Mouse (Mus musculus): ENCODE data around the gene Mdm4. TPM values are rescaled to one million over a fixed set of nuclear protein-coding genes. Genes with fewer than 3 reads are reported as not detected.

The Mdm4 gene
- 67.2 TPM in 2 replicates for polyA plus RNA-seq (2012; rRNA removed)

DNA sequence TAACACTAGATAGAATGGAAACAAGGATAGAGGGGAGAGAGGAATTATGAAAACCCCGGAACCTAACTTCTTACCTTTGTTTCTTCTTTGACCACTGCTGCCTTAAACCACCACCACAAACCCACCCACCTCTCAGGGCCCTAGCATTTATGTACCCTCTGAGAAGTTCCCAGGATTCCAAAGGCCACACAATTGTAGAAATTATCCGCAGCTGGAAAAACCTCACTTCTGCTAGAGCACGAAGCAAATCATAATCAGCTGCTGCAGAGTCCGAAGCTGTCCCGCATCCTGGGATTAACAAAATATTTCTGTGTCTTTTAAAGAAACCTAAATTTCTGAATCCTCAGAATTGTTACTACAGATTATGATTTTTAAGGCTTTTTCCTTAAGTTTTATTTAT lies at the start of gene Mdm4:
Mdm4 (minus strand) TSS at position 101 of the 400 bp plus-strand sequence.
- no peak for DNase-seq (ENCODE audit: extremely low spot score in 1 of 2, low spot score in 1 of 2)

DNA sequence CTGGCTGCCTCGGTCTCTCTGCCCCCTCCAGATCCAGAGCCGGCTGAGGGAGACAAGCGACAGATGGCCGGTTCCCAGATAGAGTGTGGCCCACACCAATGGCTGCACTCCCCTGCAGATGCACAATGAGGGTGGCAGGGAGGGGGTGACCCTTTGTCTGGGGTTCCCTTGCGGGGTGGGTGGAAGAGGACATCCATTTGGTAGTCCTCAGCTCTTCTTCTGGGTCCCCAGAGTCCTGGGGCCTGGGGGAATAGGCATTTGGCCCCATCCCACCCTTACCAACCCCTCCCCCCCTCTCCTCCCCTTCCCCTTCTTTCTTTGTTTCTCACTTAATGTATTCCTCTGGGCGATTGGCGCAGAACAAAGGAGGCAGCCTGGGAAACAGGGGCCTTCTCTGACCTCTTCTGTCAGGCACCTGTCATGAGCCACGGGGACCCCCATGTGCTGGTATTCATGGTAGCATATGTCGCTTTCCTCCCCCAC lies 49.8 kb upstream of the Mdm4 start:
- no peak for DNase-seq (ENCODE audit: extremely low spot score in 1 of 2, low spot score in 1 of 2)

- DNase-seq (ENCODE audit: extremely low spot score in 1 of 2, low spot score in 1 of 2), result no peak
These were observed 49.1 kb upstream of the Mdm4 start for GRCm38 (mm10) chr1:133079509-133079908.

GRCm38 (mm10) chr1:133078338-133078727 lies 48.0 kb upstream of the Mdm4 start:
- peak in 1 of 2 experiments; percentile 53 for DNase-seq (ENCODE audit: extremely low spot score in 1 of 2, low spot score in 1 of 2)

DNA sequence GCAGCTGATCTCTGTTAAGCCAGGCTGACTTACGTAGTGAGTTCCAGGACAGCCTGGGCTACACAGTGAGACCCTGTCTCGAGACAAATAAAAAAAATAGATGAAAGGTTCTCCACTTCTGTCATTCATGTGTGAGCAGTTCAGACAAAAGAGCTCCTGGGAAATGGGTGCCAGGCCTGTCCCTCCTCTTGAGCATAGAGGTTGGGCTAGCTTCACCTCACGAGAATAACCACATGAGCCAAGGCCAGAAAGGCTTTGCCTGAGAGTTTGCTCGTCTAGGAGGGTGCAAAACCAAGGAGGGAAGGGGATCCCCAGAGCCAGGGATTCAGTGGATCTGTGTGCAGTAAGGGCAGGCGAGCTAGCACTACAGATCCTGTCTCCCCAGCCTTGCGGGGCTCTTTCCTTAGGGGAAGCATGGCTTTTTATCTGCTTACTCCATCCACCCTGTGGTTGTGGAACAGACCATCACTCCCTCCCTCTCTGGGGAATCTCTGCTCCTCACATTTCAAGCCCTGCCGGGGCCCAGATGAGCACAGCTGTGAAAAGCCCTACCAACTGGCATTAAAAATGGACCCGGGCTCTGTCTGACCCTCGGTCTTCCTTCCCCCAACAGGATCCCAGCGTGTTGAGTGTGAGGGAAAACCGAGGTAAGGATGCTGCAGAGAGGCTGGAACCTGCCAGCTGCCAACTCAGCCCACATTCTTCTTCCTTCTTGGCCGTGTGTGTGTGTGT lies 47.4 kb upstream of the Mdm4 start:
- no peak for DNase-seq (ENCODE audit: extremely low spot score in 1 of 2, low spot score in 1 of 2)

- no peak for DNase-seq (ENCODE audit: extremely low spot score in 1 of 2, low spot score in 1 of 2)
These were observed 46.5 kb upstream of the Mdm4 start for GRCm38 (mm10) chr1:133076681-133077514.

- DNase-seq (ENCODE audit: extremely low spot score in 1 of 2, low spot score in 1 of 2), result no peak
These were observed 45.5 kb upstream of the Mdm4 start for GRCm38 (mm10) chr1:133075651-133076400.

DNA sequence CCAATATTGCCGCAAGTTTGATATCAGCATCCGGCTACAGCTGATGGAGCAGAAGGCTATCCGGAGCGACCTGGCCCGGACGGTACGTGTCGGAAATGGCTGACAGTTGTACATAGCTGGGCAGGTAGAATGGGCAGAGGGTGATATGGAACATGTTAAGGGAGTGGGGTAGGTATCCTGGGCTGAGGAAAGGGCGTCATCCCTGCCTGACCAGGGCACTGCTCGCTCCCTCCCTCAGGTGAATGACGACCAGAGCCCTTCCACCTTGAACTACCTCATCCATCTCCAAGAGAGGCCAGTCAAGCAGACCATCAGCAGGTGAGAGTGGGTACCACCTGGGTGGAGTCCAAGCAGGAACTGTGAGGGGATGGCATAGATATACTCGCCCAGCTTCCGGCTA lies 44.2 kb upstream of the Mdm4 start:
- no peak for DNase-seq (ENCODE audit: extremely low spot score in 1 of 2, low spot score in 1 of 2)

GRCm38 (mm10) chr1:133073327-133073856 lies 43.0 kb upstream of the Mdm4 start:
- DNase-seq (ENCODE audit: extremely low spot score in 1 of 2, low spot score in 1 of 2), result no peak

GRCm38 (mm10) chr1:133071666-133072381 lies 41.5 kb upstream of the Mdm4 start:
- peak; percentile 40 to 76 for DNase-seq (ENCODE audit: extremely low spot score in 1 of 2, low spot score in 1 of 2)

DNA sequence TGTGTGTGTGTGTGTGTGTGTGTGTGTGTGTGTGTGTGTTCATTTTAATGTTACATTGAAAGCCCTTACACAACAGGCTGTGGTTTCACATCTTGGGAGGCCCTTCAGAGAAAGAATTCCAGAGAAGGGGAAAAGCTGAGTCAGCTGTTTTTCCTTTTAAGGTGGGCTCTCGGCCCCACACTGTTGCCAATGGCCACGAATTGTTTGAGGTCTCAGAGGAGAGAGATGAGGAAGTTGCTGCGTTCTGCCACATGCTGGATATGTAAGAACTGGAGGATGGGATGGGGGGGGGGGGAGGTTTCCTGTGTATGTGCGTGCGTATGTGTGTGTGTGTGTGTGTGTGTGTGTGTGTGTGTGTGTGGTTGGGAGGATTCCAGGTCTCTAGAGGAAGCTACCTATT lies 39.8 kb upstream of the Mdm4 start:
- no peak for DNase-seq (ENCODE audit: extremely low spot score in 1 of 2, low spot score in 1 of 2)

DNA sequence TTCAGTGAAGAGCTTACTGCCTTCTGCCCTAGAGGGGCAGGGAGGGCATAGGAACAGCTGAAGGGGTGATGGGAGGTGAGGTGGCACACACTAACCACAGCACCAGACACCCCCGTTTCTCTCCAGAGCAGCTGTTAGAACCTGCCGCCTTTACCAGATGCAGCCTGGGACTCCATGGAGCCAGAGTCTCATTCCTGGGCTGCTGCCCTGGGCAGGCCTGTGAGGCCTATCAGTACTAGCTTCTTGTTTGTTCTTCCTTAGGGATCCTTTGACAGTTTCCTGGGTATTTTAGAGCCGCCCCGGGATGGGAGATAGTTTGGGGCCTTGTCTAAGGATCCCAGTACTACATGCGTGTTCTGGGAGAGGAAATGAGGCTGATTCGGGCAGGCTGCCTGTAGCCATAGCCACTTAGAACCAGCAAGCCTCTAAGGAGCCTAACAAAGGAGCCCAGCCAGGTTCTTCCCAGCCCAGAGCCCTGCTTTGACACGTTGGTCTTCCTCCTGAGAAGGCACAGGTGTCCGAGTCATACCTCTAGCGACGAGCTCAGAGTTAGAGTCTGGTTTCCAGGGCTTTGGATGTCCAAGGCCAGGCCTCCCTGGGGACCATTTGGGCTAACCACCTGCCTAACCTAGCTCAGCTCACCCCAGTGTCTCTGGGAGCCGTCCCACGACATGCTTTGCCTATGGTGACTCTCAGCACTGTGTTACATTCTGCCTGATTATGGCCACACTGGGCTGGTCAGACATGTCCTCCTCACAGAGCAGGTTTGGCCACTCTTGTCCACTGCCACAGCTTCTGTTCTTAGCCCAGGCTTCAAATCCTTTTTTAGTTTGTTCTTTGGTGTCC lies 39.1 kb upstream of the Mdm4 start:
- DNase-seq (ENCODE audit: extremely low spot score in 1 of 2, low spot score in 1 of 2), result no peak

DNA sequence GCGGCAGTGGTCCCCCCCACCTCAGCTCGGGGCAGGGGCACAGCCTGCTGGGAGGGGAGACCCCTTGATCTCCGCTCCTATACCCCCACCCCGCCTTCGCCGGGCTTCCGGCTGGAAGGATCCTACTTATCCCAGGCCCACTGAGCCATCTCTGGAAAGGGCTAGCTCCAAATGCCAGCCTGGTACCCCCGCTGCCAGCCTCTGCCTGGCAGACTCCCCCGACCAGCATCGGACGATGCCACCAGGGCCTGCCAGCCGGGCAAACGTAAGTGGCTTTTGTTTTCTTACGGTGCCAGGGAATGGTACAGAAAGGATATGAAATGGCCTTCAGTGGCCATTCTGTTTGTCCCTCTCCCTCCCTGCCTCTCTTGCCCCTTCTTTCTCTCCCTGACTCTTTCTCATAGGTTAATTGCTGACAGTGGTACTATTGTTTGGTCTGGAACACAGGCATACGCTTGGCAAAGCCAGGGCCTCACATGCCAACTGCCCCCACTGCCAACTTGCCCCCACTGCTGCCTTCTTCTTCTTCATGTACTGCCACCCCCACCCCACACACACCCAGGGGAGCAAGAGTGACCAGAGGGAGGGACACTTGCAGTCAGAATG lies 38.4 kb upstream of the Mdm4 start:
- DNase-seq (ENCODE audit: extremely low spot score in 1 of 2, low spot score in 1 of 2), result peak in 1 of 2 experiments; percentile 36

GRCm38 (mm10) chr1:133068268-133068667 lies 37.9 kb upstream of the Mdm4 start:
- DNase-seq (ENCODE audit: extremely low spot score in 1 of 2, low spot score in 1 of 2), result peak in 1 of 2 experiments; percentile 43

DNA sequence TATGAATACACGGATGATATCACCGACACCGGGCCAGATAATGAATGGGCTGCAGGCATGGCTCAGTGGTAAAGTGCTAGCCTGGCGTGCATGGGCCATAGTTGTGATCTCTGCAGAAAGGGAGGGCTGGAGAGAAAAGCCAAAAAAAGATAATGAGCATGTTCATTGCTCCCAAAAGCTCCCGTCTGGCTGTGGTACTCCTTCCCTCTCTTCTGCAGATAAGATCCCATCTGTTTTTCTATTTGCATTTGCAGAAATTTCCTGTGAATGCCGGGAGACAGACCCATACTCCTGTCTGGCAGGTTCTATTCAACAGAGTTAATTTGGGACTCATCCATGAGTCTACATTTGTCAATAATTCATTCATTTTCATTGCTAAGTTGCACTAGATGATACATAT lies 32.8 kb upstream of the Mdm4 start:
- no peak for DNase-seq (ENCODE audit: extremely low spot score in 1 of 2, low spot score in 1 of 2)

- peak in 1 of 2 experiments; percentile 37 for DNase-seq (ENCODE audit: extremely low spot score in 1 of 2, low spot score in 1 of 2)
These were observed 30.3 kb upstream of the Mdm4 start for GRCm38 (mm10) chr1:133060681-133061080.

GRCm38 (mm10) chr1:133059592-133059991 lies 29.2 kb upstream of the Mdm4 start:
- no peak for DNase-seq (ENCODE audit: extremely low spot score in 1 of 2, low spot score in 1 of 2)

- no peak for DNase-seq (ENCODE audit: extremely low spot score in 1 of 2, low spot score in 1 of 2)
These were observed 27.1 kb upstream of the Mdm4 start for GRCm38 (mm10) chr1:133057345-133058034.

Data from frontal cortex, adult 2 months (tissue).